ENCODE assay signal across 8 mouse cellular contexts in genomic region chr6:97205439-97205885, GRCm38 (mm10). TPM values are rescaled to one million over a fixed set of nuclear protein-coding genes. Genes with fewer than 3 reads are reported as not detected.
A peak's percentile ranks its signal among the peaks of the same experiment; 100 is the strongest.
DNase-seq lines count a peak whose midpoint lies in the region; ATAC-seq and TF ChIP-seq lines count a peak whose summit lies in the region.

Uba3 (minus strand) TSS chr6:97205647.

- DNase-seq in c-Kit-positive CD71-positive TER-119-positive erythroid progenitor cells, embryonic 14.5 days (ENCODE audit: low spot score): peak; percentile 100
- DNase-seq in heart, postnatal 0 days (ENCODE audit: low spot score): peak; percentile 99
- peak; percentile 100 for DNase-seq in kidney, postnatal 4 days

- H3K27me3 ChIP-seq in E14TG2a.4 (ENCODE audit: insufficient read depth, low read length): no peaks in the 10 kb centered on the region
- no peaks in the 10 kb centered on the region for H3K27me3 ChIP-seq in forebrain, embryonic 12.5 days
- H3K27me3 ChIP-seq in heart, postnatal 0 days (ENCODE audit: control insufficient read depth, insufficient read depth, low read length): no peaks in the 10 kb centered on the region
- H3K27me3 ChIP-seq in liver, embryonic 16.5 days (ENCODE audit: control insufficient read depth, insufficient read depth, low read depth, low read length): no peaks in the 10 kb centered on the region
- no peaks in the 10 kb centered on the region for H3K27me3 ChIP-seq in neural tube, embryonic 13.5 days
- no peaks in the 10 kb centered on the region for H3K27me3 ChIP-seq in testis, adult 2 months (ENCODE audit: control insufficient read depth, insufficient read depth, low read length)

- TF ChIP-seq EP300 in heart, postnatal 0 days (IDR thresholded peaks at IDR 0.05; ENCODE audit: low read depth): no peak

- no peak for TF ChIP-seq CTCF in E14TG2a.4 (conservative IDR thresholded peaks at IDR 0.05; ENCODE audit: low read length)
- no peak; the same call in 1 of the 2 replicates for TF ChIP-seq CTCF in heart, postnatal 0 days (IDR thresholded peaks at IDR 0.05; ENCODE audit: low read depth)
- no peak for TF ChIP-seq CTCF in testis, adult 2 months (IDR thresholded peaks at IDR 0.05; ENCODE audit: control insufficient read depth, insufficient read depth, insufficient replicate concordance, low read depth, low read length)

- under 1% methylated on average over 31 of the region's 38 CpGs for WGBS in forebrain, embryonic 12.5 days
- WGBS in heart, postnatal 0 days: 1% methylated on average over 38 of the region's 38 CpGs
- 1% methylated on average over 35 of the region's 38 CpGs for WGBS in liver, embryonic 16.5 days (ENCODE audit: insufficient replicate concordance)
- under 1% methylated on average over 37 of the region's 38 CpGs for WGBS in neural tube, embryonic 13.5 days

- H3K4me2 ChIP-seq in forebrain, embryonic 12.5 days: peak within 1 kb of the TSS; percentile 63
- peak within 1 kb of the TSS; percentile 88 for H3K4me2 ChIP-seq in heart, postnatal 0 days (ENCODE audit: low read depth, low read length)
- H3K4me2 ChIP-seq in liver, embryonic 16.5 days (ENCODE audit: low read depth, low read length): peak within 1 kb of the TSS; percentile 76
- H3K4me2 ChIP-seq in neural tube, embryonic 13.5 days: peak within 1 kb of the TSS; percentile 56

- ATAC-seq in forebrain, embryonic 12.5 days (ENCODE audit: low FRiP score): peak; percentile 96
- peak; percentile 98 for ATAC-seq in heart, postnatal 0 days (ENCODE audit: insufficient read depth, low read depth)
- peak; percentile 97 for ATAC-seq in liver, embryonic 16.5 days (ENCODE audit: low read depth)
- ATAC-seq in neural tube, embryonic 13.5 days (ENCODE audit: low read depth): peak; percentile 98

- H3K4me3 ChIP-seq in E14TG2a.4 (replicated peaks; ENCODE audit: low read length): peak within 1 kb of the TSS; percentile 98
- peak within 1 kb of the TSS; percentile 74 for H3K4me3 ChIP-seq in forebrain, embryonic 12.5 days (replicated peaks)
- H3K4me3 ChIP-seq in heart, postnatal 0 days (ENCODE audit: low read depth, low read length): peak within 1 kb of the TSS; percentile 96
- peak within 1 kb of the TSS; percentile 94 for H3K4me3 ChIP-seq in liver, embryonic 16.5 days (ENCODE audit: low read depth, low read length)
- H3K4me3 ChIP-seq in neural tube, embryonic 13.5 days: peak within 1 kb of the TSS; percentile 72
- peak within 1 kb of the TSS; percentile 92 for H3K4me3 ChIP-seq in testis, adult 2 months (ENCODE audit: control insufficient read depth, low read depth, low read length)

- peaks cover 19% of the 10 kb centered on the region for H3K36me3 ChIP-seq in E14TG2a.4 (ENCODE audit: insufficient read depth, low read length)
- peaks cover 6% of the 10 kb centered on the region; the same call in 1 of the 2 replicates for H3K36me3 ChIP-seq in forebrain, embryonic 12.5 days (replicated peaks)
- 0 out of 2 replicates have a peak, but pooled peaks cover 4% of the 10 kb centered on the region for H3K36me3 ChIP-seq in heart, postnatal 0 days (replicated peaks; ENCODE audit: control insufficient read depth, insufficient read depth, low read length)
- 0 out of 2 replicates have a peak, but pooled peaks cover 3% of the 10 kb centered on the region for H3K36me3 ChIP-seq in liver, embryonic 16.5 days (ENCODE audit: control insufficient read depth, insufficient read depth)
- H3K36me3 ChIP-seq in neural tube, embryonic 13.5 days: no peaks in the 10 kb centered on the region
- no peaks in the 10 kb centered on the region for H3K36me3 ChIP-seq in testis, adult 2 months (ENCODE audit: control insufficient read depth, insufficient read depth, low read length)

- H3K4me1 ChIP-seq in E14TG2a.4 (replicated peaks; ENCODE audit: low read depth, low read length): peaks cover 82% of the 10 kb centered on the region
- H3K4me1 ChIP-seq in forebrain, embryonic 12.5 days: peaks cover 12% of the 10 kb centered on the region
- H3K4me1 ChIP-seq in heart, postnatal 0 days (ENCODE audit: control insufficient read depth, insufficient read depth): peaks cover 14% of the 10 kb centered on the region
- H3K4me1 ChIP-seq in liver, embryonic 16.5 days (ENCODE audit: control insufficient read depth, low read depth, low read length): peaks cover 34% of the 10 kb centered on the region
- H3K4me1 ChIP-seq in neural tube, embryonic 13.5 days (replicated peaks): peaks cover 20% of the 10 kb centered on the region
- peaks cover 7% of the 10 kb centered on the region for H3K4me1 ChIP-seq in testis, adult 2 months (ENCODE audit: control insufficient read depth, insufficient read depth, low read length)

- peak within 1 kb of the TSS; percentile 90 for H3K9ac ChIP-seq in forebrain, embryonic 12.5 days
- H3K9ac ChIP-seq in heart, postnatal 0 days (replicated peaks; ENCODE audit: low read depth, low read length): peak within 1 kb of the TSS; percentile 99
- H3K9ac ChIP-seq in liver, embryonic 16.5 days (ENCODE audit: low read depth, low read length): peak within 1 kb of the TSS; percentile 95
- H3K9ac ChIP-seq in neural tube, embryonic 13.5 days: peak within 1 kb of the TSS; percentile 94

- peak; percentile 81 for TF ChIP-seq POLR2A in testis, adult 2 months (IDR thresholded peaks at IDR 0.05; ENCODE audit: control insufficient read depth, low read depth, low read length)

- H3K27ac ChIP-seq in forebrain, embryonic 12.5 days: peak within 1 kb of the TSS; percentile 92
- peak within 1 kb of the TSS; percentile 92 for H3K27ac ChIP-seq in heart, postnatal 0 days (ENCODE audit: low read depth)
- peak within 1 kb of the TSS; percentile 76 for H3K27ac ChIP-seq in liver, embryonic 16.5 days (ENCODE audit: low read length)
- H3K27ac ChIP-seq in neural tube, embryonic 13.5 days (replicated peaks): peak within 1 kb of the TSS; percentile 93
- peak within 1 kb of the TSS; percentile 45 for H3K27ac ChIP-seq in testis, adult 2 months (ENCODE audit: control insufficient read depth, insufficient read depth, low read depth, low read length)

- H3K9me3 ChIP-seq in E14TG2a.4 (ENCODE audit: low read length): no peaks in the 10 kb centered on the region
- H3K9me3 ChIP-seq in forebrain, embryonic 12.5 days: no peaks in the 10 kb centered on the region
- no peaks in the 10 kb centered on the region for H3K9me3 ChIP-seq in heart, postnatal 0 days (replicated peaks; ENCODE audit: control insufficient read depth, low read length)
- H3K9me3 ChIP-seq in liver, embryonic 16.5 days (replicated peaks; ENCODE audit: control insufficient read depth, low read length): no peaks in the 10 kb centered on the region
- no peaks in the 10 kb centered on the region for H3K9me3 ChIP-seq in neural tube, embryonic 13.5 days

RNA-seq across cellular contexts. Expression of gene Uba3, which starts in this region (rescaled TPM):
- 94.7 and 95.1 TPM in 2 replicates for polyA plus RNA-seq in forebrain, embryonic 12.5 days (2016; fragmentation: Nextera tagmentation; extraction: Ambion mirVana)
- 71.6 and 79.7 TPM in 2 replicates for total RNA-seq in heart, postnatal 0 days (2014; rRNA removed; ENCODE audit: low replicate concordance)
- polyA plus RNA-seq in heart, postnatal 0 days (2015; fragmentation: Nextera tagmentation; extraction: Ambion mirVana): 54.4 and 58.3 TPM in 2 replicates
- 19.6 and 24.5 TPM in 2 replicates for polyA plus RNA-seq in liver, embryonic 16.5 days (2015; fragmentation: Nextera tagmentation; extraction: Ambion mirVana)
- 88.0 and 96.8 TPM in 2 replicates for polyA plus RNA-seq in neural tube, embryonic 13.5 days (2015; fragmentation: Nextera tagmentation; extraction: Ambion mirVana)
- polyA plus RNA-seq in testis, adult 2 months (2012; rRNA removed): 8.5 and 12.9 TPM in 2 replicates

Comparison
In these comparisons a context has a peak if more than half of its experiments do, and no peak if none do; other contexts are left out.
1. Peak in every context shown above with its lines: DNase-seq, ATAC-seq, H3K4me3 ChIP-seq and H3K27ac ChIP-seq.